Mouse (Mus musculus) layer of hippocampus, adult 18-20 months (tissue): Measurements from ENCODE around the gene Cdh4. TPM values are rescaled to one million over a fixed set of nuclear protein-coding genes. Genes with fewer than 3 reads are reported as not detected.

Experiments
- DNase-seq, 2 experiments: peaks; one replicate each; pipeline ENCODE4 v3.0.0; 2022; ENCODE audit warnings: low spot score in 2 of 2
- long read RNA-seq: library from polyadenylated mRNA; stranded (forward); transcript quantifications from one replicate; pipeline ENCODE4 v2.0.0, GENCODE M21; 2021
- total RNA-seq, 2 experiments: library from RNA; stranded (reverse); gene quantifications; 2 replicates each; pipeline ENCODE4 v1.2.3; 2021

Gene Cdh4
- total RNA-seq = 10 to 100 TPM in 1 of 2 experiments, 1 to 10 TPM in 1; 8.7 to 10.3 TPM
- long read RNA-seq, partial matches to known transcripts = 3 of 4 reads
- long read RNA-seq, other reads (novel, unspliced or antisense) = 1 of 4 reads

GRCm38 (mm10) chr2:179442191-179442540 lies at the start of gene Cdh4:
Gene Cdh4, plus strand, starts transcription at chr2:179442431.
- peak; percentile 35 to 62 for DNase-seq

GRCm38 (mm10) chr2:179395442-179395841 lies 46.8 kb upstream of the Cdh4 start:
- DNase-seq = no peak

DNA sequence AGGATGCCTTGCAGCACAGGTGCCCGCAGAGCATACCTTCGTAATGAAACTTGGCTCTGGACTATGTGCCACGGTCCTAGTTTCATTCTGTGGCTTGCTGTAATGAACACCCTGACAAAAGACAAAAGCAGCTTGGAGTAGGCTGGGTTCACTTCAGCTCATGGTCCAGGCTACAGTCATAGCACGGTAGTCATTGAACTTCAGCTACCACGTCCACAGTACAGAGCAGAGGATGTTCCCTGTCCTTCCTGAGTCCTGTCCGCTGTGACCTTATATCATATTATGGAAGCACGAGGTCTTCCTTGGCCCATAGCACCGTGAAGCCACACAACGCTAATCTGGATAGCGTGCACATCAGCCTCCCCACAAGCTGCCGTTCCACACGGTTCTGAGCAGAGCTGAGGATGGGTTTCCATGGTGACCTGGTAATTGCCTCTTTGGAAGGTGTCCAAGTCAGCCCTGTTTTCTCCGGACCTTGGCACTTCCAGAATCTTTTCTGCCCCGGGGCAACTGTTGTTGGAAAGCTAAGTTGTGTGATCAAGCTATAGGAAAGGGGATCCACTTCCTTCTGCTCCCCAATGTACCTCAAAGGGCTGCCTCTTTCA lies 42.5 kb upstream of the Cdh4 start:
- peak in 1 of 2 experiments; percentile 28 for DNase-seq

DNA sequence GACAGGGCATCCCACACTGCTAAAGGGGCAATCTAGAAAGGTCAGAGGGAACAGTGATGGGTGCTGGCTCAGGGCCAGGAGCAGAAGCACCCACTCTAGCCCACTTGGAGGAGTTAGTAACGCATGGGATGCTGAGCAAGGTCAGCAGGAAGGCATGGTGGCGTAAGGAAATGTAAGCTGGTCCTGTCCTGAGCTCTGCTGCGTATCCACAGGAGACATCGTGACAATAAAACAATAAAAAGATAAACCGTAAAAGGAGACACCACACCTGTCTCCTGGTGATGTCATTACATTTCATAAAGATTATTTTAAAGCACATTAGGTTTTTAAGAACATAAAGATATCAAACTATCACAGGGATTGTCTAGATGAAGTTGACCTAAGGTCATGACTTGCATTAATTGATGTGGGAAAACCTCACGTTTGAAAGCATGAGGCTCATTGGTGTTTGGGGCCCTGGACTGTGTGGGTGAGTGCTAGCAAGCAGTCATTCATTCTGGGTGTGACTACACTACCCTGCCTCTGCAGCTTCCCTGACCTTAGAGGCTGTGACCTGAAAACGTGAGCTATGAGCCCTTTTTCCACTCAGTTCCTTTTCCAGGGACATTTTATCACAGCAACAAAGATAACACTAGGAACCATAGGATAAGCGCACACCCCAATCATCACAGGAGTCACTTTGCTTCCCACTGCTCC lies 31.2 kb upstream of the Cdh4 start:
- DNase-seq = no peak

DNA sequence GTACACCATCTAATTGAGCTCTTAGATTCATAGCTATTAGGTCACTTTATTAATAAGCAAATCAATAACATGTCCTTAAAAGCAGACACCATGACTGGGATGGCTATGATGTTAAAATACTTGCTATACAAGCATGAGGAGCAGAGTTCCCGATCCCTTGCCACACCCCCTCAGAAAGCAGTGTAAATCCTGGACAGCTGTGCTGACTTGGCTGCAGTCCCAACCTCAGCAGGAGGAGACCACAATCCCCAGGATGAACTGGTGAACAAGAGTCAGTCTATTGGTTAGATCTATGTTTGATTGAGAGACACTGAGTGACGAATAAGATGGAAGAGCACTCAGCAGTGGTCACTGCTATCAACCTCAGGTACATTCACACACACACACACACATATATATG lies 29.3 kb upstream of the Cdh4 start:
- DNase-seq = no peak

- DNase-seq = no peak
Measured at GRCm38 (mm10) chr2:179414253-179414652, 28.0 kb upstream of the Cdh4 start.

- no peak for DNase-seq
Measured at GRCm38 (mm10) chr2:179414704-179415103, 27.5 kb upstream of the Cdh4 start.

- DNase-seq = no peak
Measured at GRCm38 (mm10) chr2:179415892-179416403, 26.3 kb upstream of the Cdh4 start.

DNA sequence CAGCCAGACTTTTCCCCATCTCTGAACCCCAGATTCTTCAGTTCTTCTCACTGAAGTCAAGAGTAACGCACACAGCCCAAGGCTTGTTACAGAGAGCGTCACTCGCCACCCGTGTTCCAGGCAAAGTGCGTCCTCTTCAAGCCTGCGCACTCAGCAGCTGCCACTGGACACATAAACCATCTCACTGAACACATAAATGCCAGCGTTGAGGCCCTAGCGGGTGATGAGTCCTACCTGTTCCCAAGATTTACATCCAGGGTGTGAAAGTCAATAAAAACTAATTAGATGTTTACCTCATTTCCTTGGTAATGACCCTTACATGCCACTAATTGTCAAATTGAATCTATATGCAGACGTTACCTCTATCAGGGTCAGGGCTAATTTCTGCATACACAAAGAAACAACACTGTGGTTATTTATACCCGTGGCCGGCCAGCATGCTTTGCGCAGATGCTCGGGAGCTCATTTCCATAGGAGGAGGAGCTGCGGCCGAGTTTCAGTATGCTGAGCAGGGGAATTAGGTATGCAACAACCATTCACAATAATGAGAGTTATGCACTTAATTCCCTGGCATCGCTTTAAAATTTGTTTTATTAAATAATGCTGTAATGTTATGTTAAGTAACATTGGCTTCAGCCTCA lies 25.5 kb upstream of the Cdh4 start:
- no peak for DNase-seq

DNA sequence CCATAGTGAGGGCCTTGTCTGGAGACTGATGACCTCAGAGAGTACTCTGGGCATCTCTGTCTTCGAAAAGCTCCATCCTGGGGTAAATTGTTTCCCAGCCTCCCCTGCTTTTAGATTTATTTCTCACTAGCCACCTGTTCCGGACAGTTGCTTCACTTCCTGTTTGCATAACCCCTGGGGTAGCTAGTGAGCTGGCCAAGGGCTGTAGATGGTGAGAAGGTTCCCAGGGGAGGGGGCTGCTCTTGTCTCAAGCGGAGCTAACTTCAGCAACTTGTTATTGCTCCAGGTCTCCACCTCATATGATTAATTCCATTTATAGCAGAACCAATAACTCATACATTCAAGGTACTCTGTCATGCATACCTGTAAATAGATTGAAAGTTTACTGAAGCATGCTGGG lies 16.6 kb upstream of the Cdh4 start:
- DNase-seq = no peak

DNA sequence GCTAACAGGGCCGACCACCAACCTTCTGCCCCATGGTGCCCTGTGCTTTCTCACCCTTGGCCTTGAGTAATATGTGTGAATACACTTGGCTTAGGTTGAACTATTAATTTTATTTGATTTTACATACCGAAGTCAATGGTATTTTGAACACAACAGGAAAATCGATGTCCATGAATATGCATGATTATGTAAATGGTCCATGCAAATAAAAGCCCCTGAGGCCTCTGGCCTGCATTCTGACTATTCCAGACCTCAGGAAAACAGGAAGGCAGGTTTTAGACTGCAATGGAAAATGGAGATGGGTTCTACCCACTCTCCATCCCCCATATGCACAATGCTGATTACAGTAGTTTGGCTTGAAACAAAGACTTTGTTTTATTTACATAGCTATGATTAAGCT lies 13.3 kb upstream of the Cdh4 start:
- DNase-seq = no peak

- no peak for DNase-seq
Measured at GRCm38 (mm10) chr2:179440161-179440560, 2.1 kb upstream of the Cdh4 start.

GRCm38 (mm10) chr2:179441086-179441485 lies 1.1 kb upstream of the Cdh4 start:
- DNase-seq = no peak

- DNase-seq = no peak
Measured at GRCm38 (mm10) chr2:179441717-179442116, 514 bp upstream of the Cdh4 start.

- DNase-seq = peak in 1 of 2 experiments; percentile 19
Measured at GRCm38 (mm10) chr2:179442541-179443225, 452 bp downstream of the Cdh4 start.

DNA sequence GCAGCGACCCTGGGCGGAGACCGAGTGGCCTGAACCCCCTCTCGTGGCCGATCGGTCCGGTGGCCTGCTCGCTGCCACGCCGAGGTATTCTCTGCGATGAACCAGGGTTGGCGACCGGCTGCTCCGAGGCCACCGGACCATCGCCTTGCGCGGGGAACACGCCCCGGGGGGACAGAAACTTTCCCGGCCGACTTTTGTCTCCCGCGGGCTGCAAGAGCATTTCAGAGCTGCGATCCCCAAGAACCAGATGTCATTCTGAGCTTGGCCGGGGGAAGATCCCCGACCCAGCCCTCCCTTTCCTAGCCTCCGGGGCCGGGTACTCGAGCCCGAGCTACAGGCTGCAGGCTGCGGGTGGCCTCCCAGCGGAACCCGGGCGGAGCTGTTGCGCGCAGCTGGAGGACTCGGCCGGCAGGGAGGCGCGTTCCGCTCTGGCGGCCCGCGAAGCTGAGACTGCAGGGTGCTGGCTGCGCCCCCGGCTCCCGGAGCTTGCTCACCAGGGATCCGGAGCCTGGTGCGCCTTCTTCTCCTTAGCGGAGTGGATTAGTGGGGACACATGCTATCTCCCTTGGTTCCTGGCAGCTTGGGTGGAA lies 1.1 kb downstream of the Cdh4 start:
- peak; percentile 30 to 52 for DNase-seq

- no peak for DNase-seq
Measured at GRCm38 (mm10) chr2:179443959-179444358, 1.7 kb downstream of the Cdh4 start.

GRCm38 (mm10) chr2:179448256-179448655 lies 6.0 kb downstream of the Cdh4 start:
- DNase-seq = no peak

- no peak for DNase-seq
Measured at GRCm38 (mm10) chr2:179449018-179449417, 6.8 kb downstream of the Cdh4 start.

- no peak for DNase-seq
Measured at GRCm38 (mm10) chr2:179459196-179459595, 17.0 kb downstream of the Cdh4 start.

DNA sequence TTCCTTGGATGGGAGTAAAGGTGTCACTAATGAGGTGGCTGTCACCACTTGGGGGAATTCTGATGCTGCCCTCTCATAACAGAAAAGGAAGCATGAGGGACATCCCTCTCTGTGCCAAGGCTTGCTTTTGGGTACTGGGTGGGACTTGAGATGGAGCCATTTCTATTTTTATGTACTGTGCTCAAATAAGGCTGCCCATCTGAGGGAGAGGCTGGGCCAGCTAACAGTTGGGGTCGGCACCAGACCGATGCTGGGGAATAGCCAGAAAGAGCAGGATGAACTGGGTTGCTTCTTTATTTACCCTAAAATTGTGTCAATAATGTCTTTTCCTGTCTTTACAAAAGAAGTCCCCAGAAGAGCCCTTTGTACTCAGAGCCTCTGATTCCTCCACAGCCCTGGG lies 17.4 kb downstream of the Cdh4 start:
- no peak for DNase-seq
